Mouse (Mus musculus) kidney, adult 2 months (tissue): ENCODE results near the gene Snip1.

Source experiments
- CTCF ChIP-seq: fragments of 200-500 bp; conservative IDR thresholded peaks from 2 replicates; pipeline ENCODE4 v1.5.1; 2011; ENCODE audit warnings: low read depth, mild to moderate bottlenecking, control low read depth, low read length, moderate library complexity, mixed read lengths; ENCODE audit not compliant: insufficient read depth, insufficient read length
- POLR2A ChIP-seq: fragments of 200-500 bp; IDR thresholded peaks from one replicate; pipeline ENCODE4 v1.6.1; 2011; ENCODE audit warnings: low read depth, low read length, control low read depth

DNA sequence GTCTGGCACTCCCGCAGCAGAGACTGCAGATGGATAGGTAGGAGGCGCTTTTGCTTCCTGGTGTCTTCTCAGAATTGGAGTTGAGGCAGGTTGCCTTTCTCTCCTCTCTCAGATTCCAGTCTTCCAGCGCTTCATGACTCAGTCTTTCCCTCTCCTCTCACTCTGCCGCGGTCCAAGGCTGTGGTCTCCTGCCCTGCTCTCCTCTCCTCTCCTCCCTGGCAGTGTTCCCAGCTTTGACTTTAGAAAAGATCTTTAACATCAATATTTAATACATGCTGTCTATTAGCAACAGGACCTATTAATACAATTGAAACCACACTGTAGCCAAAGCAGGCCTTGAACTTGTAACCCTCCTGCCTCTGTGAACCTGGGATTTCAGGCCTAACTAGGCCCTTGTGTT lies 29.6 kb downstream of the Snip1 start:
- TF ChIP-seq CTCF (no peak), POLR2A (no peak)
